Mouse (Mus musculus) heart, postnatal 0 days (tissue): ENCODE data around the gene Atp6v0e.

Source experiments
- CTCF ChIP-seq: IDR thresholded peaks from 2 replicates; pipeline ENCODE4 v1.5.1; 2016; ENCODE audit warnings: antibody characterized with exemption, control low read depth, low read depth
- EP300 ChIP-seq: IDR thresholded peaks from 2 replicates; pipeline ENCODE4 v1.6.1; 2016; ENCODE audit warnings: antibody characterized with exemption, low read depth

GRCm38 (mm10) chr17:26619577-26619976 is 43.5 kb upstream of the Atp6v0e start:
- TF ChIP-seq CTCF (no peak), EP300 (no peak)
